Mouse (Mus musculus) intestine, embryonic 14.5 days (tissue): ENCODE data around the gene Poc1a. TPM values are rescaled to one million over a fixed set of nuclear protein-coding genes. Genes with fewer than 3 reads are reported as not detected.

Experiments used
- ATAC-seq: fragments of 200-750 bp; cut with Nextera tagmentation; replicated peaks from 2 replicates; pipeline ENCODE4 v1.8.0; 2017; ENCODE audit warnings: low read depth, moderate number of reproducible peaks, moderate TSS enrichment, moderate library complexity; ENCODE audit not compliant: low FRiP score, low TSS enrichment
- DNase-seq: peaks from one replicate; pipeline ENCODE4 v3.0.0-alpha.2; 2018; ENCODE audit warnings: low spot score
- H3K27ac ChIP-seq: fragments of 300-500 bp; sonication (generic); 2 replicates; pipeline ENCODE4 v1.5.1; 2014; ENCODE audit warnings: low read depth, mild to moderate bottlenecking, control low read depth
- H3K27me3 ChIP-seq: fragments of 300-500 bp; sonication (generic); replicated peaks from 2 replicates; pipeline ENCODE4 v1.6.1; 2014; ENCODE audit warnings: low read length, control low read depth; ENCODE audit not compliant: control insufficient read depth, insufficient read depth
- H3K36me3 ChIP-seq: fragments of 300-500 bp; sonication (generic); 2 replicates; pipeline ENCODE4 v1.6.1; 2014; ENCODE audit warnings: low read length, control low read depth; ENCODE audit not compliant: control insufficient read depth, insufficient read depth
- H3K4me1 ChIP-seq: fragments of 300-500 bp; sonication (generic); replicated peaks from 2 replicates; pipeline ENCODE4 v1.6.1; 2014; ENCODE audit warnings: low read length, control low read depth, mixed read lengths; ENCODE audit not compliant: control insufficient read depth, insufficient read depth
- H3K4me2 ChIP-seq: fragments of 300-500 bp; sonication (generic); 2 replicates; pipeline ENCODE4 v1.6.1; 2014; ENCODE audit warnings: low read length
- H3K4me3 ChIP-seq: fragments of 300-500 bp; sonication (generic); 2 replicates; pipeline ENCODE4 v1.5.1; 2014; ENCODE audit warnings: low read depth, low read length, control low read depth, mixed read lengths
- H3K9ac ChIP-seq: fragments of 300-500 bp; sonication (generic); 2 replicates; pipeline ENCODE4 v1.6.1; 2014; ENCODE audit warnings: mild to moderate bottlenecking, low read length
- H3K9me3 ChIP-seq: fragments of 300-500 bp; sonication (generic); 2 replicates; pipeline ENCODE4 v1.6.1; 2016; ENCODE audit warnings: low read length, control low read depth; ENCODE audit not compliant: control insufficient read depth
- WGBS: fragments of 180-500 bp; shearing (Covaris S2); extraction: QIAGEN DNeasy Blood & Tissue Kit; methylation state at CpG from one replicate; pipeline ENCODE4 v1.1.7; 2014; 5-methylcytosine and 5-hydroxymethylcytosine counted together
- polyA plus RNA-seq: library from polyadenylated mRNA; unstranded; fragments of >200 nt; fragmentation: Nextera tagmentation; extraction: Ambion mirVana; gene quantifications from 2 replicates; pipeline ENCODE4 v1.2.1, GENCODE M21; 2014

The Poc1a gene
- polyA plus RNA-seq, 1 experiment from 2014 or later, result 29.1 TPM

- no peaks in the 10 kb centered on the region for H3K4me1 ChIP-seq
- no peak overlapping the region for H3K27ac ChIP-seq
- H3K9me3 ChIP-seq, result no peaks in the 10 kb centered on the region
- WGBS, result 79% methylated on average over 20 of the region's 20 CpGs
- no peak overlapping the region for H3K9ac ChIP-seq
- H3K27me3 ChIP-seq, result no peaks in the 10 kb centered on the region
- H3K36me3 ChIP-seq, result peaks cover 10% of the 10 kb centered on the region; the same call in 1 of the 2 replicates
- DNase-seq (no peak), ATAC-seq (no peak)
- H3K4me2 ChIP-seq, result no peak overlapping the region
- no peak overlapping the region for H3K4me3 ChIP-seq
Measured at GRCm38 (mm10) chr9:106300176-106300803, 19.4 kb downstream of the Poc1a start.

- Histone ChIP-seq H3K9me3 (no peaks in the 10 kb centered on the region), H3K9ac (no peak overlapping the region), H3K4me1 (no peaks in the 10 kb centered on the region), H3K36me3 (peaks cover 9% of the 10 kb centered on the region; the same call in 1 of the 2 replicates), H3K4me3 (no peak overlapping the region), H3K4me2 (no peak overlapping the region), H3K27ac (no peak overlapping the region), H3K27me3 (no peaks in the 10 kb centered on the region)
- ATAC-seq (no peak), DNase-seq (no peak)
- 73% methylated on average over 6 of the region's 6 CpGs for WGBS
Measured at GRCm38 (mm10) chr9:106300949-106301348, 20.1 kb downstream of the Poc1a start.

DNA sequence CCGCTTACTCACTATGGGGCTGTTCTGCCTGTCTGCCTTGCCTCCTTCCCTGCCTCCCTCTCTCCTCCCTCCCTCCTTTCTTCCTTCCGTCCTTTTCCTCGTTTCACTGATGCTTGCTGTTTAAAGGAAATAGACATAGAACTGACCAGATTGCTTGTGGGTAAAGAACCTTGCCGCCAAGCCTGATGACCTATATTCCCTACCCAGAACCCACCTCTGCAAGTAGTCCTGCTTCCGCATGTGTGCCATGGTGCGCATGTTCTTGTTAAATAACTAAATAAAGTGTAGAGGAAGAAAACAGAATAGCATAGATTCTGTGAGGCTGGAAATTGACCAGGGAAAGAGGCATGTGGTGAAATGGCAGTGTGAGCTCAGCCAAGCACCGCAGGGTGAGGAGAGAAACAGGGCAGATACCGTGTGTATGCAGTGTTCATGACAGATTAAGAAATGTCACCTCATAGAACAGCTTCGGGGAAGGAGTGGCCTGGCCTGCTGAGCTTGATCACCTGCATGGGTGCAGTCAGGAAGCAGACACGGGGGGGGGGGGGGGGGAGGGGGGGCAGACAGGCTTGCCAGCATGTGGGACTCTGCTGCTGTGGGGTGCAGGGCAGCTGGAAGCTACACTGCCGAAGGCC is 20.7 kb downstream of the Poc1a start:
- DNase-seq (no peak), ATAC-seq (no peak)
- Histone ChIP-seq H3K4me3 (no peak overlapping the region), H3K27ac (no peak overlapping the region), H3K4me2 (no peak overlapping the region), H3K9me3 (no peaks in the 10 kb centered on the region), H3K9ac (0 out of 2 replicates have a peak overlapping the region, but pooled peaks have one; percentile 10), H3K36me3 (peaks cover 9% of the 10 kb centered on the region; the same call in 1 of the 2 replicates), H3K4me1 (no peaks in the 10 kb centered on the region), H3K27me3 (no peaks in the 10 kb centered on the region)
- 75% methylated on average over 11 of the region's 11 CpGs for WGBS

DNA sequence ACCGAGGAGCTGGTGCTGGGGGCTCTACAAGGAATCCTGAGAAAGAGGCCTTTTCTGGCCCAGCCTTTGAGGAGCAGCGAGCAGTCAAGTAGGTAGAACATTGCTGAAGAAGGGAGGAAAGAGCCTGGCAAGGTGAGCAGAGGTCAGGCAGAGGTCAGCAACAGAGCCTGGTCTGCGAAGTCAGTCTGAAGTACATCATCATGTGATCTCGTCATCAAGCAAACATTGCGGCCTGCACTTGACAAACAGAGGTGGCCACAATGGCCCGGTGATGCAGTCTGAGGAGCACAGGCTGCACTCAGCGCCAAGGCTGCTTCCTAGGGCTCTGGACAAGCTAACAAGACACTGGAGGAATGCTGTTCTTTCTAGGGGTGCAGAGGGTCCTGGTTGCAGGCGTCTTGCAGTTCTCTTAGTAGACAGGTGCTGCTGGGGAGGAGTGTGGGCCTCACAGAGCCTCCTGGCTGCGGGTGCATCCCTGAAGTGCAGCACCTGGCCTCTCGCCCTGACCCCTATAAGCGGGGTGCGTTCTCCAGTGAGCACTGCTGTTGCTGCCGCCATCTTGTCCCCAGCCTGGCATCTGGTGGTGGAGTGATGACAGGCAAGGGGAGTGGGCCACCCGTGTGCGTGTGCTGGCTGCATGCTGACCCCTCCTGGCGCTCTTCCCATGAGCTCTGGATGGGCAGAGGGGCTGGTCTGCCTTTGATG is 21.7 kb downstream of the Poc1a start:
- Histone ChIP-seq H3K4me2 (no peak overlapping the region), H3K36me3 (peaks cover 9% of the 10 kb centered on the region; the same call in 1 of the 2 replicates), H3K4me1 (no peaks in the 10 kb centered on the region), H3K4me3 (no peak overlapping the region), H3K9ac (no peak overlapping the region), H3K27me3 (no peaks in the 10 kb centered on the region), H3K27ac (no peak overlapping the region), H3K9me3 (no peaks in the 10 kb centered on the region)
- 73% methylated on average over 16 of the region's 16 CpGs for WGBS
- no peak for ATAC-seq
- no peak for DNase-seq

DNA sequence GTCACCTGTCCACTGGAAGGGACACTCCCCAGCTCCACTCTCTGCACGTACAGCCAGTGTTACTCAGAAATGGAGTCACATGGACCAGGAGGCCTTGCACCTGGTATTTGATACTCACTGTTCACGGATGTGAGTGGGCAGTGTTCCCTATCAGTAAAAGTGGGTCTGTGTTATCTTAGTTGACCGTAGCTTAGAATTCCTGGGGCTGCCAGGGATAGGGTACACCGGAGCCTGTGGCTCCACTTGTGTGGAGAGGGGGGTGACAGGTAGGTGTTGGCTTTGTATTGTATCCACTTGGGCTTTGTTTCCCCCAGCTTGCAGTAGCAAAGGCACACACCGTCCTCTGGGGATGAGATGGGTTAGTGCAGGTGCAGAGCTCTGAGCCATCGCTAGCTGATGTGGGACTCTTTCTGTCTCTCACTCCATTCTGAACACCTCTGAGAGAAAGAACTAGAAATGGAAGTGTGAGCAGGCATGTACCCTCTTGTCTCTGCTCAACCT is 22.6 kb downstream of the Poc1a start:
- Histone ChIP-seq H3K27ac (no peak overlapping the region), H3K36me3 (peaks cover 9% of the 10 kb centered on the region), H3K4me2 (no peak overlapping the region), H3K9ac (no peak overlapping the region), H3K9me3 (no peaks in the 10 kb centered on the region), H3K4me3 (no peak overlapping the region), H3K27me3 (no peaks in the 10 kb centered on the region), H3K4me1 (no peaks in the 10 kb centered on the region)
- no peak for ATAC-seq
- DNase-seq, result no peak
- WGBS, result 87% methylated on average over 6 of the region's 6 CpGs

DNA sequence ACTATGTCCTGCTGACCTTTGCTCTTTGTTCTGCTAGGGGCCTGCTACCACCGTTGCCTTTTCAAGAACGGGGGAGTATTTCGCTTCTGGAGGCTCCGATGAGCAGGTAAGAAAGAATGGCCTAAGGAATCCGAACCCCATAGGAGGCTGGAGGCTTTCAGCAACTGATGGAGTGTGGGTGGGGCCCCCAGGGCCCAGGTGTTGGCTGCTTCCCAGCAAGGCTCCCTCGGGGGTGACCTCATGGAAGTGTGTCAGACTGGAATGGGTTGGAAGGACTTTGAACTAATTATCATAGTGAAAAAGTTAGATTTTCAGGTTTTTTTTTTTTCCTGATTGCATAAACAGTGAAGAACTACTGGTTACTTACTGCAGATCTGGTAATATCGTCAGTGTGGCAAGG is 24.4 kb downstream of the Poc1a start:
- no peaks in the 10 kb centered on the region for H3K9me3 ChIP-seq
- H3K4me1 ChIP-seq, result no peaks in the 10 kb centered on the region
- H3K4me2 ChIP-seq, result no peak overlapping the region
- no peak overlapping the region for H3K4me3 ChIP-seq
- DNase-seq (no peak), ATAC-seq (no peak)
- H3K9ac ChIP-seq, result no peak overlapping the region
- WGBS, result 78% methylated on average over 7 of the region's 7 CpGs
- H3K36me3 ChIP-seq, result peaks cover 9% of the 10 kb centered on the region; the same call in 1 of the 2 replicates
- no peak overlapping the region for H3K27ac ChIP-seq
- no peaks in the 10 kb centered on the region for H3K27me3 ChIP-seq

DNA sequence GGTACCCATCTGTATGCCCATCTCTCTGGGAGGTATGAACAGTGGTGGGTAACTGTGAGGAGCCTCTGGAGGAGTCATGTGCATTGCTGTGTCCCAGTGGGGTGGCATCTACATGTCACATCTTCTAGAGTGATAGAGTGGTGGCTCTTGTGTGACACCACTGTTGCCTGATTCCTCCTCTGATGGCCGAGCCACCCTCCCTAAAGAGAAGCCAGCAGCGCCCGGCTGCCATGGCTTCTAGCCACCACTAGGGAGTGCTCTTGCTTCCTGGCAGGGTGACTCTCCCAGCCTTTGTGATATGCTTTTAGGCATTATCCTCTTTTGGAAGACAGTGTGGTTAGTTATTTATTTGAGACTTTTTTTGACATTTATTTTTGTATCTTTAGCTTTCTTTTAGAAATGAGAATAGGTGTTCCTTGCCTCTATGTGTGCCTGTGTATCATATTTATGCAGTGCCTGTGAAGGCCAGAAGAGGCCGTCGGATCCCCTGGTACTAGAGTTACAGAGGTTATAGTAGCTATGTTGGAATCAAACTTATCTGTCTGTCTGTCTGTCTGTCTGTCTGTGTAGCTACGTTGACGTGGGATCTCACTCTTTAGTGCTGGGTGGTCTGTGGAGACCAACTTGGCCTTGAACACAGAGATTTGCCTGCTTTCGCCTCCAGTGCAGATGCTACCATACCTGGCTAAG is 25.9 kb downstream of the Poc1a start:
- DNase-seq (peak; percentile 80), ATAC-seq (peak; percentile 25; the same call in 1 of the 2 replicates)
- Histone ChIP-seq H3K4me3 (no peak overlapping the region), H3K36me3 (peaks cover 9% of the 10 kb centered on the region), H3K9me3 (no peaks in the 10 kb centered on the region), H3K4me1 (no peaks in the 10 kb centered on the region), H3K27me3 (no peaks in the 10 kb centered on the region), H3K4me2 (no peak overlapping the region), H3K27ac (no peak overlapping the region), H3K9ac (no peak overlapping the region)
- WGBS, result 48% methylated on average over 8 of the region's 8 CpGs

DNA sequence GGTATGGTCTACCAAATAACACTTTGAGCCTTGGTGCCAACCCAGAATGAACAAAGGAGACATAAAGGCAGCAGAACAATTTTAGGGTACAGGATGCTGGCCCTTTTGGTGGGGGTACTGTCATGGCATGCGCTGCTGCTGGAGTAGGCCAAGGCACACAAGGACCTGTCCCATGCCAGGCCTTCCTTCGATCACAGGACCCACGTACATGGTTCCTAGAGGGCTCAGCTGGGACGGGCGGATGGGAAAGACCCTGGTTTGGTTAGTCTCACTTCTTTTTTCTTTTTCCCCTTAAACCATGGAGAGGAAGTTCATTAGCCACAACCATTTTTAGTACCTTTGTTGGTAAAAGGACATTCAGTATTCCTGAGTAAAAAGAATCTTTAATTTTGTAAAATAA is 27.3 kb downstream of the Poc1a start:
- H3K36me3 ChIP-seq, result peaks cover 12% of the 10 kb centered on the region
- no peak overlapping the region for H3K9ac ChIP-seq
- H3K27ac ChIP-seq, result no peak overlapping the region
- no peak overlapping the region for H3K4me2 ChIP-seq
- 97% methylated on average over 5 of the region's 5 CpGs for WGBS
- no peak overlapping the region for H3K4me3 ChIP-seq
- no peaks in the 10 kb centered on the region for H3K9me3 ChIP-seq
- H3K27me3 ChIP-seq, result no peaks in the 10 kb centered on the region
- DNase-seq (no peak), ATAC-seq (no peak)
- H3K4me1 ChIP-seq, result no peaks in the 10 kb centered on the region
